Mouse (Mus musculus) midbrain, postnatal 0 days (tissue): ENCODE measurements at regions not wholly inside any gene's neighbourhood (a gene's known extent, or its start where the extent isn't known, plus 50 kb on each side); places are given as distances from the start of the nearest gene placed in this dataset.

ENCODE experiments used
- ATAC-seq: fragments of 200-750 bp; cut with Nextera tagmentation; 2 replicates; pipeline ENCODE4 v1.8.0; 2017; ENCODE audit warnings: moderate number of reproducible peaks, mild to moderate bottlenecking, moderate TSS enrichment, moderate library complexity; ENCODE audit not compliant: low FRiP score
- DNase-seq: peaks from one replicate; pipeline ENCODE4 v3.0.0-alpha.2; 2015; ENCODE audit warnings: low spot score
- H3K27ac ChIP-seq: fragments of 300-500 bp; sonication (generic); 2 replicates; pipeline ENCODE4 v1.5.1; 2014; ENCODE audit warnings: low read depth, mild to moderate bottlenecking, low read length, mixed read lengths
- H3K27me3 ChIP-seq: fragments of 300-500 bp; sonication (generic); 2 replicates; pipeline ENCODE4 v1.6.1; 2014; ENCODE audit warnings: low read length, control low read depth, mixed read lengths; ENCODE audit not compliant: insufficient read depth
- H3K36me3 ChIP-seq: fragments of 300-500 bp; sonication (generic); 2 replicates; pipeline ENCODE4 v1.6.1; 2014; ENCODE audit warnings: low read length, control low read depth, mixed read lengths; ENCODE audit not compliant: insufficient read depth
- H3K4me1 ChIP-seq: fragments of 300-500 bp; sonication (generic); 2 replicates; pipeline ENCODE4 v1.6.1; 2014; ENCODE audit warnings: mild to moderate bottlenecking, control low read depth, antibody characterized with exemption, low read length, mixed read lengths; ENCODE audit not compliant: insufficient read depth
- H3K4me2 ChIP-seq: fragments of 300-500 bp; sonication (generic); 2 replicates; pipeline ENCODE4 v1.6.1; 2014; ENCODE audit warnings: low read depth, mild to moderate bottlenecking, low read length, mixed read lengths; ENCODE audit not compliant: poor library complexity, severe bottlenecking
- H3K4me3 ChIP-seq: fragments of 300-500 bp; sonication (generic); 2 replicates; pipeline ENCODE4 v1.5.1; 2014; ENCODE audit warnings: low read depth, mild to moderate bottlenecking, low read length, moderate library complexity
- H3K9ac ChIP-seq: fragments of 300-500 bp; sonication (generic); replicated peaks from 2 replicates; pipeline ENCODE4 v1.6.1; 2014; ENCODE audit warnings: mild to moderate bottlenecking, low read length, moderate library complexity, mixed read lengths; ENCODE audit not compliant: poor library complexity, severe bottlenecking
- H3K9me3 ChIP-seq: fragments of 300-500 bp; sonication (generic); 2 replicates; pipeline ENCODE4 v1.6.1; 2016; ENCODE audit warnings: low read length, control low read depth
- CTCF ChIP-seq: IDR thresholded peaks from 2 replicates; pipeline ENCODE4 v1.5.1; 2016; ENCODE audit warnings: antibody characterized with exemption, mild to moderate bottlenecking
- WGBS: fragments of 180-500 bp; shearing (Covaris S2); extraction: QIAGEN DNeasy Blood & Tissue Kit; methylation state at CpG from one replicate; pipeline ENCODE4 v1.1.7; 2014; 5-methylcytosine and 5-hydroxymethylcytosine counted together

GRCm38 (mm10) chr3:46970744-46971143 lies 522.7 kb upstream of the Pabpc4l start:
- no peak overlapping the region for H3K9ac ChIP-seq
- TF ChIP-seq CTCF, result no peak
- 96% methylated on average over 4 of the region's 4 CpGs for WGBS
- DNase-seq (no peak), ATAC-seq (no peak)
- H3K4me3 ChIP-seq, result no peak overlapping the region
- H3K9me3 ChIP-seq, result no peaks in the 10 kb centered on the region
- H3K4me2 ChIP-seq, result no peak overlapping the region
- no peaks in the 10 kb centered on the region for H3K36me3 ChIP-seq
- no peaks in the 10 kb centered on the region for H3K27me3 ChIP-seq
- no peaks in the 10 kb centered on the region for H3K4me1 ChIP-seq
- H3K27ac ChIP-seq, result no peak overlapping the region

GRCm38 (mm10) chr3:46970000-46970399 lies 522.0 kb upstream of the Pabpc4l start:
- Histone ChIP-seq H3K9me3 (no peaks in the 10 kb centered on the region), H3K4me2 (no peak overlapping the region), H3K27ac (no peak overlapping the region), H3K36me3 (no peaks in the 10 kb centered on the region), H3K4me1 (no peaks in the 10 kb centered on the region), H3K27me3 (no peaks in the 10 kb centered on the region), H3K4me3 (no peak overlapping the region), H3K9ac (no peak overlapping the region)
- WGBS, result 74% methylated on average over 1 of the region's 1 CpGs
- ATAC-seq (no peak), DNase-seq (no peak)
- TF ChIP-seq CTCF, result no peak

GRCm38 (mm10) chr3:46951391-46951790 lies 503.4 kb upstream of the Pabpc4l start:
- Histone ChIP-seq H3K9ac (no peak overlapping the region), H3K27ac (no peak overlapping the region), H3K4me2 (no peak overlapping the region), H3K4me3 (no peak overlapping the region), H3K4me1 (no peaks in the 10 kb centered on the region), H3K27me3 (no peaks in the 10 kb centered on the region), H3K36me3 (no peaks in the 10 kb centered on the region), H3K9me3 (no peaks in the 10 kb centered on the region)
- no peak for TF ChIP-seq CTCF
- no peak for DNase-seq
- 79% methylated on average over 2 of the region's 2 CpGs for WGBS
- ATAC-seq, result no peak

- no peak for DNase-seq
- Histone ChIP-seq H3K4me1 (no peaks in the 10 kb centered on the region), H3K27me3 (no peaks in the 10 kb centered on the region), H3K27ac (no peak overlapping the region), H3K4me3 (no peak overlapping the region), H3K36me3 (no peaks in the 10 kb centered on the region), H3K4me2 (no peak overlapping the region), H3K9ac (no peak overlapping the region), H3K9me3 (no peaks in the 10 kb centered on the region)
- no peak for TF ChIP-seq CTCF
- WGBS, result 86% methylated on average over 1 of the region's 1 CpGs
- no peak for ATAC-seq
Observed at GRCm38 (mm10) chr3:46937751-46938150, 489.7 kb upstream of the Pabpc4l start.

- 85% methylated on average over 6 of the region's 6 CpGs for WGBS
- Histone ChIP-seq H3K9ac (no peak overlapping the region), H3K4me1 (no peaks in the 10 kb centered on the region), H3K4me2 (no peak overlapping the region), H3K9me3 (no peaks in the 10 kb centered on the region), H3K4me3 (no peak overlapping the region), H3K27me3 (no peaks in the 10 kb centered on the region), H3K27ac (no peak overlapping the region), H3K36me3 (no peaks in the 10 kb centered on the region)
- DNase-seq, result no peak
- TF ChIP-seq CTCF, result no peak
- no peak for ATAC-seq
Observed at GRCm38 (mm10) chr3:46891057-46891736, 443.2 kb upstream of the Pabpc4l start.

- Histone ChIP-seq H3K4me1 (no peaks in the 10 kb centered on the region), H3K9me3 (no peaks in the 10 kb centered on the region), H3K27me3 (no peaks in the 10 kb centered on the region), H3K4me2 (no peak overlapping the region), H3K4me3 (no peak overlapping the region), H3K27ac (no peak overlapping the region), H3K9ac (no peak overlapping the region), H3K36me3 (no peaks in the 10 kb centered on the region)
- WGBS, result 100% methylated on average over 1 of the region's 1 CpGs
- no peak for TF ChIP-seq CTCF
- DNase-seq (no peak), ATAC-seq (no peak)
Observed at GRCm38 (mm10) chr3:46875848-46876247, 427.8 kb upstream of the Pabpc4l start.
